Mouse (Mus musculus): Measurements from ENCODE around the gene Apol7e. TPM values are rescaled to one million over a fixed set of nuclear protein-coding genes. Genes with fewer than 3 reads are reported as not detected.
"Not testable (repeated sequence)": the region's sequence is repeated elsewhere in the genome, so short reads cannot be mapped to it uniquely, and the experiment has no call there.

Apol7e gene
- polyA plus RNA-seq (2016; fragmentation: Nextera tagmentation; extraction: Ambion mirVana) = not detected in 2 replicates

DNA sequence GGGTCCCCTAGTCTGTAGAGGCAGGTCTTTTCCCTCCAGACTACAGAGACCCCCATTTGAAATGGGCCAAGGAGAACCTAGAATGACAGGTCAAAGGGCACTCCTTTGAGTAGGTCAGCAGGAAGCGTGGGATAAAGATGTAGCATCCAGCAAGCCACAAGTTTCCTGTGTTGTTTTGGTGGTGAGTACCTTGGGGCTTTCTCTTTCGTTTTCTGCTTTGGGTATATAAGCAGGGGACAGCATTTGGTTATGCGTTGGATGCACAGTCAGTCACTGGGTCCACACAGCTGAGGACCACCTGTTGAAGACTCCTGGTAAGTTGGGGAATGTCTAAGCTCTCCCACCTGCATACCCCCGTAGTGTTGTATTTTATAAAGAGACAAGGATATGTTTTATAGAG lies at the start of gene Apol7e:
Gene Apol7e (plus strand): TSS at position 202 of the 400 bp plus-strand sequence.
- H3K4me3 ChIP-seq; H3K27me3 ChIP-seq (ENCODE audit: insufficient read depth, poor library complexity, severe bottlenecking); DNase-seq (ENCODE audit: low spot score); H3K27ac ChIP-seq; H3K36me3 ChIP-seq; H3K9me3 ChIP-seq; H3K4me1 ChIP-seq (replicated peaks): not testable (repeated sequence)
- 82% methylated on average over 4 of the region's 4 CpGs for WGBS

DNA sequence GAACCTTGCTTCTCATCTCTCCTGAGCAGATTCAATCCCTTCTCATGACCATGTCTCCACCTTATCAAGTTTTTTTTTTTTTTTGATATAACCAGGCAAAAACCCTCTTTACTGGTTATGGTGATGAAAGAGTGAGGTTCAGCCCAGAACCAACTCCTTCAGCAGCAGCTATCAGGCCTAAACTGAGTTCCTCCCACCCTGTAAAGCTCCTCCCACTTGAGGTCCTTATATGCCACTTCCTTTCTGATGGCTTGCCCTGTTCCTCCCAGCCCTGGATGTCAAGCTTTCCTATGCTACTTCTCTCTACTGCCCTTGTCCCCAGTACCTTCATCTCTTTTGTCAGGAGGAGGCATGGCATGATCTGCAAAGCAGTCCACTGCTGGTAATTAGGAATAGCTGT lies 47.5 kb upstream of the Apol7e start:
- H3K36me3 ChIP-seq; H3K27ac ChIP-seq; H3K27me3 ChIP-seq (ENCODE audit: insufficient read depth, poor library complexity, severe bottlenecking); H3K4me3 ChIP-seq; H3K9me3 ChIP-seq; DNase-seq (ENCODE audit: low spot score); H3K4me1 ChIP-seq (replicated peaks): not testable (repeated sequence)

DNA sequence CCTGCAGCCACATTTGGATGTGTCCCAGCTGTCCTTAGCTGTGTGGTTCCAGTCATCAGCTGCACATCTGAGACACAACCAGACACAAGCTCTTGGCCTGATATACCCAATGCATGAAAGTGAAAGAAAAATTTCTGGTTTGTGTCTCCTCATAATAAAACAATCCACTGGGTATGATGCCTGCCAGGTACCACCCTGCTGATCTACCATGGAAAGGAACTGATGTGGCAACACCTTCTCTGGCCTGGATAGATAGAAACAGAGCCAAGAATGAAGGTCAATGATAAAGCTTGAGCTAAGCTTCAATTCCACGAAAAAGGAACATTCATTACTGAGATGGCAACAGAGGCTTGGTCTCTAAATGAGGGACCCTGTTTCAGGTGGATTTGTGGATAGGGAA lies 38.9 kb upstream of the Apol7e start:
- DNase-seq (ENCODE audit: low spot score); H3K4me1 ChIP-seq (replicated peaks): not testable (repeated sequence)
- 93% methylated on average over 1 of the region's 1 CpGs for WGBS

DNA sequence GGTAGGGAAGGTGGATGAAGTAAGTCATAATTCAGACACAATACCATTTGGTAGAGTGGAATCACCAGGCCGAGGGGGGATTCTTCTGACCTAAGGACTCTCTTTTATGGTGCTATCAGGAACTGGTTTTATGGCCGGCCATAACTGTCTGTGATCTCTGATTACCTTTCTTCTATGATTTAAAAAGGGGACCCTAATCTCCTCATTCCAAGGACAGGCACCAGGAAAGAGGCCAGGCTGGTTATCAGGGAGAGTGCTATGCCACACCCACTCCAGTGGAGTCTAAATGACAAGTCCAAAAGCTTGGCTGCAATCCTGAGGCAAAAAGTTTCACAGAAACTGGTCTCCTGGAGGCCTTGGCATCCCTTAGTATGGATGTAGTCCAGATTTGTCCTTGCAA lies 36.8 kb upstream of the Apol7e start:
- not testable (repeated sequence) for DNase-seq (ENCODE audit: low spot score); H3K27ac ChIP-seq; H3K4me1 ChIP-seq (replicated peaks); H3K27me3 ChIP-seq (ENCODE audit: insufficient read depth, poor library complexity, severe bottlenecking); H3K36me3 ChIP-seq; H3K9me3 ChIP-seq; H3K4me3 ChIP-seq
- WGBS = 81% methylated on average over 2 of the region's 2 CpGs

More for the DNA sequence above, 38.9 kb upstream of the Apol7e start:
- not testable (repeated sequence) for H3K27me3 ChIP-seq (ENCODE audit: insufficient read depth, poor library complexity, severe bottlenecking); H3K9me3 ChIP-seq; H3K27ac ChIP-seq; H3K36me3 ChIP-seq; H3K4me3 ChIP-seq

GRCm38 (mm10) chr15:77674081-77674480 lies 24.6 kb upstream of the Apol7e start:
- H3K9me3 ChIP-seq; DNase-seq (ENCODE audit: low spot score); H3K4me1 ChIP-seq (replicated peaks); H3K27me3 ChIP-seq (ENCODE audit: insufficient read depth, poor library complexity, severe bottlenecking); H3K36me3 ChIP-seq; H3K4me3 ChIP-seq; H3K27ac ChIP-seq: not testable (repeated sequence)
- 77% methylated on average over 1 of the region's 1 CpGs for WGBS

GRCm38 (mm10) chr15:77683944-77684343 lies 14.7 kb upstream of the Apol7e start:
- WGBS = 18% methylated on average over 11 of the region's 11 CpGs
- not testable (repeated sequence) for H3K9me3 ChIP-seq; H3K4me1 ChIP-seq (replicated peaks); H3K36me3 ChIP-seq; H3K27ac ChIP-seq; H3K4me3 ChIP-seq; H3K27me3 ChIP-seq (ENCODE audit: insufficient read depth, poor library complexity, severe bottlenecking)
- DNase-seq (ENCODE audit: low spot score) = peak; percentile 43

- Histone ChIP-seq H3K4me3 (peak overlapping the region; percentile 47), H3K27ac (peak overlapping the region; percentile 66)
- not testable (repeated sequence) for H3K27me3 ChIP-seq (ENCODE audit: insufficient read depth, poor library complexity, severe bottlenecking); H3K9me3 ChIP-seq; H3K36me3 ChIP-seq; H3K4me1 ChIP-seq (replicated peaks)
- DNase-seq (ENCODE audit: low spot score) = peak; percentile 28
- WGBS = 7% methylated on average over 20 of the region's 20 CpGs
Measured at GRCm38 (mm10) chr15:77691532-77692311, 6.9 kb upstream of the Apol7e start.

GRCm38 (mm10) chr15:77694687-77695295 lies 3.9 kb upstream of the Apol7e start:
- not testable (repeated sequence) for H3K27me3 ChIP-seq (ENCODE audit: insufficient read depth, poor library complexity, severe bottlenecking); H3K36me3 ChIP-seq; H3K9me3 ChIP-seq; H3K4me3 ChIP-seq; H3K4me1 ChIP-seq (replicated peaks); H3K27ac ChIP-seq
- WGBS = 43% methylated on average over 11 of the region's 15 CpGs
- peak; percentile 41 for DNase-seq (ENCODE audit: low spot score)

- not testable (repeated sequence) for DNase-seq (ENCODE audit: low spot score); H3K4me3 ChIP-seq; H3K4me1 ChIP-seq (replicated peaks); H3K27ac ChIP-seq; H3K9me3 ChIP-seq; H3K27me3 ChIP-seq (ENCODE audit: insufficient read depth, poor library complexity, severe bottlenecking); H3K36me3 ChIP-seq
- 94% methylated on average over 3 of the region's 3 CpGs for WGBS
Measured at GRCm38 (mm10) chr15:77705306-77705705, 6.6 kb downstream of the Apol7e start.

GRCm38 (mm10) chr15:77708936-77709335 lies 10.3 kb downstream of the Apol7e start:
- H3K9me3 ChIP-seq; H3K36me3 ChIP-seq; H3K27ac ChIP-seq; H3K27me3 ChIP-seq (ENCODE audit: insufficient read depth, poor library complexity, severe bottlenecking); DNase-seq (ENCODE audit: low spot score); H3K4me3 ChIP-seq; H3K4me1 ChIP-seq (replicated peaks): not testable (repeated sequence)
- WGBS = 92% methylated on average over 1 of the region's 1 CpGs

DNA sequence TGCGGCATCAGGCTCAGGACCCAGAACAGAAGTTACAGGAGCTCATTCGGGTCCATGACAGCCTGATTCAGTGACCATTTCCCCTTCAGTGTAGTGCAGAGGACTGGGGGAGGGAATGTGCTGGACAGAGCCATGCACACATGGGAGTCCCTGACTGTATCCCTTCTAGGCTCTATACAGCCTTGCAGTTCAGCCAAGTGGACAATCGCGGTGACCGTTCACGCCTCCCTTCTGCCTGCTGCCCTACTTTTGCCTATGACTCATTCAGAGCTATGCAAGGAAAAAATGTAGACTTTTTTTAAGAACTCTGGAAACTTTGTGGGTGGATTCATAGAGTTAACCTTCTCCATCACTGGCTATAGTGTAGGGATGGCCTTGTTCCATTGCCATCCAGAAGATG lies 19.6 kb downstream of the Apol7e start:
- H3K9me3 ChIP-seq; H3K4me3 ChIP-seq; H3K36me3 ChIP-seq; H3K27me3 ChIP-seq (ENCODE audit: insufficient read depth, poor library complexity, severe bottlenecking); DNase-seq (ENCODE audit: low spot score); H3K27ac ChIP-seq; H3K4me1 ChIP-seq (replicated peaks): not testable (repeated sequence)
- 90% methylated on average over 5 of the region's 6 CpGs for WGBS

GRCm38 (mm10) chr15:77721509-77721908 lies 22.9 kb downstream of the Apol7e start:
- H3K4me3 ChIP-seq; DNase-seq (ENCODE audit: low spot score); H3K27ac ChIP-seq; H3K36me3 ChIP-seq; H3K27me3 ChIP-seq (ENCODE audit: insufficient read depth, poor library complexity, severe bottlenecking); H3K9me3 ChIP-seq; H3K4me1 ChIP-seq (replicated peaks): not testable (repeated sequence)
- WGBS = no CpG with 5 or more reads among the region's 3 CpGs

DNA sequence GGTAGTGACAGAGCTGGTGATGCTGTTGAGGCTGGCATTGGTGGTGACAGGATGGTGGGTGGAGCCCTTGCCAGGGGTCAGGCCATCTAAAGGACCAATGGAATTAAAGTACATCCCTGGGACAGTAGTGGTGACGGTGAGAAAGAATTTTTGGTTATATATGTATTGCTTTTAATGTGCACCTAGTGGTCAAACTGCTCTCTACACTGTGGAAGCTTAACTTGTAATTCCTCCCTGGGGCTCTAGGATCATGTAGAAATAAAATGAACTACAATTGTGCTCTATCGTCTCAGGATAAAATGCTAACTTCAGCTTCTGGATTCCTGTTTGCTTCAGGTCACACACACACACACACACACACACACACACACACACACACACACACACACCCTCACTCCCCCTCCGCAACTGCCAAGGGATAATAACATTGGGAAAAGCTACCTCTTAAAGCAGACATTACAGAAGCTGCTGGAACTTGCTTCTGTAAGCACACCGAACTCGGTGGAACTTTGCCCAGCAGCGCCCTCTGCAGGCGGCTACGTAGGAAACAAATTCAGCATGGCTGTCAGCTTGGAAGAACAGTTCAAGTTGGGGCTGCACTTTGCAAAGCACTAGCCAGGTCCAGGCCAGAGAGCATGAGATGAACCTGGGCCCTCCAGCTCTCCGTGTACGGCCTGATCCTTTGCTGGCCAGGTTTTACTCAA lies 25.7 kb downstream of the Apol7e start:
- not testable (repeated sequence) for H3K36me3 ChIP-seq; H3K4me1 ChIP-seq (replicated peaks); DNase-seq (ENCODE audit: low spot score); H3K27ac ChIP-seq; H3K4me3 ChIP-seq; H3K9me3 ChIP-seq; H3K27me3 ChIP-seq (ENCODE audit: insufficient read depth, poor library complexity, severe bottlenecking)
- WGBS = 34% methylated on average over 4 of the region's 10 CpGs
